Mouse (Mus musculus) CH12.LX (cell line): ENCODE data around the gene Efr3b. TPM values are rescaled to one million over a fixed set of nuclear protein-coding genes. Genes with fewer than 3 reads are reported as not detected.

Experiments used
- DNase-seq: peaks from one replicate; pipeline ENCODE4 v3.0.0-alpha.2; 2013; ENCODE audit errors: extremely low read depth
- H3K27ac ChIP-seq: 2 replicates; pipeline ENCODE4 v1.5.1; 2012; ENCODE audit warnings: low read depth, mild to moderate bottlenecking, control low read depth, moderate library complexity; ENCODE audit not compliant: insufficient read depth
- H3K27me3 ChIP-seq: replicated peaks from 2 replicates; pipeline ENCODE3; 2012; ENCODE audit warnings: inconsistent platforms
- H3K36me3 ChIP-seq, 2 experiments: replicated peaks in 1 of 2; 2 replicates each; pipeline versions ENCODE3 to v1.6.1; 2012; ENCODE audit warnings: inconsistent platforms in 1 of 2, low read length in 1 of 2, mild to moderate bottlenecking in 1 of 2, mixed read lengths in 1 of 2, moderate library complexity in 1 of 2; ENCODE audit not compliant: control insufficient read depth in 1 of 2, insufficient read depth in 1 of 2
- H3K4me1 ChIP-seq, 2 experiments: 2 replicates each; pipeline ENCODE4 v1.6.1; 2012; ENCODE audit warnings: inconsistent platforms in 1 of 2, moderate library complexity in 1 of 2; ENCODE audit not compliant: insufficient read depth in 2 of 2, control insufficient read depth in 1 of 2
- H3K4me2 ChIP-seq: 2 replicates; pipeline ENCODE4 v1.6.1; 2012; ENCODE audit warnings: low read depth, mild to moderate bottlenecking, control low read depth; ENCODE audit not compliant: poor library complexity, insufficient read depth, severe bottlenecking
- H3K4me3 ChIP-seq, 3 experiments: fragments of 150-350 bp in 1 of 3; sonication (generic) in 1 of 3; replicated peaks in 1 of 3; 2 replicates each; pipeline versions ENCODE3 to v1.5.1; 2011 to 2012; ENCODE audit warnings: low read depth in 2 of 3, low read length in 2 of 3, mild to moderate bottlenecking in 2 of 3, moderate library complexity in 2 of 3, control low read depth in 1 of 3, improper control_type of control experiment in 1 of 3, inconsistent platforms in 1 of 3, mixed read lengths in 1 of 3; ENCODE audit not compliant: poor library complexity in 1 of 3
- H3K79me2 ChIP-seq: replicated peaks from 2 replicates; pipeline ENCODE4 v1.6.1; 2012; ENCODE audit warnings: mild to moderate bottlenecking, moderate library complexity; ENCODE audit not compliant: control insufficient read depth, poor library complexity, insufficient read depth, severe bottlenecking; ENCODE audit errors: extremely low read depth
- H3K9ac ChIP-seq: 2 replicates; pipeline ENCODE4 v1.6.1; 2012; ENCODE audit warnings: low read depth, mild to moderate bottlenecking, control low read depth, moderate library complexity; ENCODE audit not compliant: insufficient read depth
- H3K9me3 ChIP-seq: replicated peaks from 2 replicates; pipeline ENCODE3; 2012; ENCODE audit warnings: low read length, inconsistent platforms, mixed read lengths
- BHLHE40 ChIP-seq: IDR thresholded peaks from 2 replicates; pipeline ENCODE4 v1.6.1; 2011; ENCODE audit warnings: mild to moderate bottlenecking, low read depth, low read length, improper control_type of control experiment
- CHD1 ChIP-seq: IDR thresholded peaks from 2 replicates; pipeline ENCODE4 v1.6.1; 2012; ENCODE audit warnings: low read depth, low read length, improper control_type of control experiment, inconsistent platforms
- CTCF ChIP-seq, 2 experiments: IDR thresholded peaks in 1 of 2; conservative IDR thresholded peaks in 1 of 2; 2 replicates each; pipeline ENCODE4 v1.5.1; 2011 to 2012; ENCODE audit warnings: low read depth in 2 of 2, low read length in 2 of 2, improper control_type of control experiment in 1 of 2, inconsistent platforms in 1 of 2, mild to moderate bottlenecking in 1 of 2, moderate library complexity in 1 of 2
- E2F4 ChIP-seq: IDR thresholded peaks from 2 replicates; pipeline ENCODE4 v1.6.1; 2011; ENCODE audit warnings: low read depth, low read length, improper control_type of control experiment; ENCODE audit not compliant: insufficient replicate concordance
- ELF1 ChIP-seq: IDR thresholded peaks from 2 replicates; pipeline ENCODE4 v1.6.1; 2014; ENCODE audit warnings: low read depth, mild to moderate bottlenecking, inconsistent platforms, low read length, improper control_type of control experiment
- EP300 ChIP-seq: IDR thresholded peaks from 2 replicates; pipeline ENCODE4 v1.6.1; 2011; ENCODE audit warnings: low read length, improper control_type of control experiment
- ETS1 ChIP-seq: conservative IDR thresholded peaks from 2 replicates; pipeline ENCODE4 v1.6.1; 2012; ENCODE audit warnings: low read depth, mild to moderate bottlenecking, inconsistent platforms, low read length, improper control_type of control experiment, moderate library complexity
- GABPA ChIP-seq: IDR thresholded peaks from 2 replicates; pipeline ENCODE4 v1.6.1; 2012; ENCODE audit warnings: low read depth, low read length, improper control_type of control experiment, inconsistent platforms; ENCODE audit not compliant: insufficient replicate concordance
- HCFC1 ChIP-seq: IDR thresholded peaks from 2 replicates; pipeline ENCODE4 v1.6.1; 2012; ENCODE audit warnings: low read depth, mild to moderate bottlenecking, inconsistent platforms, low read length, improper control_type of control experiment
- IRF4 ChIP-seq: IDR thresholded peaks from 2 replicates; pipeline ENCODE4 v1.6.1; 2014; ENCODE audit warnings: low read depth, mild to moderate bottlenecking, inconsistent platforms, low read length, improper control_type of control experiment
- JUN ChIP-seq: IDR thresholded peaks from 2 replicates; pipeline ENCODE4 v1.6.1; 2011; ENCODE audit warnings: low read depth, mild to moderate bottlenecking, low read length, improper control_type of control experiment, moderate library complexity; ENCODE audit not compliant: insufficient read depth
- JUND ChIP-seq: conservative IDR thresholded peaks from 2 replicates; pipeline ENCODE4 v1.6.1; 2011; ENCODE audit warnings: low read depth, low read length, improper control_type of control experiment
- KAT2A ChIP-seq: IDR thresholded peaks from 2 replicates; pipeline ENCODE4 v1.6.1; 2012; ENCODE audit warnings: low read length, improper control_type of control experiment, inconsistent platforms; ENCODE audit not compliant: insufficient replicate concordance
- MAFK ChIP-seq: IDR thresholded peaks from 2 replicates; pipeline ENCODE4 v1.6.1; 2011; ENCODE audit warnings: low read length, improper control_type of control experiment; ENCODE audit not compliant: insufficient replicate concordance
- MAX ChIP-seq: IDR thresholded peaks from 2 replicates; pipeline ENCODE4 v1.6.1; 2011; ENCODE audit warnings: low read length, improper control_type of control experiment
- MAZ ChIP-seq: IDR thresholded peaks from 2 replicates; pipeline ENCODE4 v1.6.1; 2012; ENCODE audit warnings: low read depth, mild to moderate bottlenecking, inconsistent platforms, low read length, improper control_type of control experiment, moderate library complexity
- MEF2A ChIP-seq: IDR thresholded peaks from 2 replicates; pipeline ENCODE4 v1.6.1; 2014; ENCODE audit warnings: low read depth, mild to moderate bottlenecking, inconsistent platforms, low read length, improper control_type of control experiment, borderline replicate concordance
- MXI1 ChIP-seq: IDR thresholded peaks from 2 replicates; pipeline ENCODE4 v1.6.1; 2011; ENCODE audit warnings: mild to moderate bottlenecking, low read depth, low read length, improper control_type of control experiment
- MYC ChIP-seq: IDR thresholded peaks from 2 replicates; pipeline ENCODE4 v1.6.1; 2011; ENCODE audit warnings: low read depth, mild to moderate bottlenecking, improper control_type of control experiment, low read length
- NELFE ChIP-seq: IDR thresholded peaks from 2 replicates; pipeline ENCODE4 v1.6.1; 2011; ENCODE audit warnings: low read depth, low read length, improper control_type of control experiment
- NRF1 ChIP-seq: IDR thresholded peaks from 2 replicates; pipeline ENCODE4 v1.6.1; 2014; ENCODE audit warnings: low read depth, mild to moderate bottlenecking, inconsistent platforms, low read length, improper control_type of control experiment, moderate library complexity
- PAX5 ChIP-seq: IDR thresholded peaks from 2 replicates; pipeline ENCODE4 v1.6.1; 2012; ENCODE audit warnings: low read length, inconsistent platforms, mixed read lengths
- POLR2A ChIP-seq: IDR thresholded peaks from 2 replicates; pipeline ENCODE4 v1.6.1; 2011; ENCODE audit warnings: low read depth, mild to moderate bottlenecking, improper control_type of control experiment, low read length
- POLR2AphosphoS2 ChIP-seq: IDR thresholded peaks from 2 replicates; pipeline ENCODE4 v1.6.1; 2011; ENCODE audit warnings: low read depth, low read length, improper control_type of control experiment
- RAD21 ChIP-seq: IDR thresholded peaks from 2 replicates; pipeline ENCODE4 v1.6.1; 2011; ENCODE audit warnings: low read depth, mild to moderate bottlenecking, low read length, improper control_type of control experiment, moderate library complexity
- RCOR1 ChIP-seq: conservative IDR thresholded peaks from 2 replicates; pipeline ENCODE4 v1.6.1; 2012; ENCODE audit warnings: low read depth, mild to moderate bottlenecking, inconsistent platforms, low read length, improper control_type of control experiment
- SIN3A ChIP-seq: IDR thresholded peaks from 2 replicates; pipeline ENCODE4 v1.6.1; 2012; ENCODE audit warnings: low read length, improper control_type of control experiment, inconsistent platforms
- SMC3 ChIP-seq: IDR thresholded peaks from 2 replicates; pipeline ENCODE4 v1.6.1; 2011; ENCODE audit warnings: low read depth, low read length, improper control_type of control experiment
- TBP ChIP-seq: conservative IDR thresholded peaks from 2 replicates; pipeline ENCODE4 v1.6.1; 2011; ENCODE audit warnings: low read depth, low read length, improper control_type of control experiment
- TCF12 ChIP-seq: IDR thresholded peaks from 2 replicates; pipeline ENCODE4 v1.6.1; 2014; ENCODE audit warnings: low read depth, mild to moderate bottlenecking, inconsistent platforms, low read length, improper control_type of control experiment
- UBTF ChIP-seq: IDR thresholded peaks from 2 replicates; pipeline ENCODE4 v1.6.1; 2012; ENCODE audit warnings: low read depth, mild to moderate bottlenecking, inconsistent platforms, low read length, improper control_type of control experiment, moderate library complexity
- USF1 ChIP-seq: IDR thresholded peaks from 2 replicates; pipeline ENCODE4 v1.6.1; 2014; ENCODE audit warnings: low read depth, mild to moderate bottlenecking, inconsistent platforms, low read length, improper control_type of control experiment
- USF2 ChIP-seq: conservative IDR thresholded peaks from 2 replicates; pipeline ENCODE4 v1.6.1; 2011; ENCODE audit warnings: low read depth, low read length, improper control_type of control experiment
- ZC3H11A ChIP-seq: IDR thresholded peaks from 2 replicates; pipeline ENCODE4 v1.6.1; 2012; ENCODE audit warnings: low read depth, mild to moderate bottlenecking, inconsistent platforms, low read length, improper control_type of control experiment
- ZKSCAN1 ChIP-seq: IDR thresholded peaks from 2 replicates; pipeline ENCODE4 v1.6.1; 2012; ENCODE audit warnings: low read depth, inconsistent platforms, low read length, improper control_type of control experiment, borderline replicate concordance
- ZMIZ1 ChIP-seq: IDR thresholded peaks from 2 replicates; pipeline ENCODE4 v1.6.1; 2012; ENCODE audit warnings: low read depth, mild to moderate bottlenecking, inconsistent platforms, low read length, improper control_type of control experiment
- ZNF384 ChIP-seq: IDR thresholded peaks from 2 replicates; pipeline ENCODE4 v1.6.1; 2012; ENCODE audit warnings: low read depth, low read length, improper control_type of control experiment, inconsistent platforms
- dilution Hi-C: fragments of 300-500 bp; cut with MboI; formaldehyde crosslinking; loops from 2 replicates; pipeline ENCODE4 v1.14.3; 2020; ENCODE audit warnings: low sequenced_read_pairs; ENCODE audit not compliant: extremely low pct_unique_long_range_greater_than_20kb, extremely low pct_ligation_motif_present
- in situ Hi-C: fragments of 300-500 bp; cut with MboI; formaldehyde crosslinking; loops from 3 replicates; pipeline ENCODE4 v1.14.3; 2019; ENCODE audit warnings: low sequenced_read_pairs, low pct_ligation_motif_present, low pct_unique_long_range_greater_than_20kb, mixed read lengths
- polyA plus RNA-seq: library from polyadenylated mRNA; unstranded; fragments of >175 nt; gene quantifications from 2 replicates; pipeline ENCODE4 v1.2.1, GENCODE M21; 2012; ENCODE audit warnings: low read depth; ENCODE audit not compliant: insufficient read length
- total RNA-seq, 2 experiments: library from RNA; depleted of rRNA; stranded (reverse); fragments of 300-350 nt in 1 of 2; fragments of >200 nt in 1 of 2; gene quantifications; 2 replicates each; pipeline ENCODE4 v1.2.3; 2012 to 2014

The Efr3b gene
- total and polyA plus RNA-seq, 3 experiments: 0.68 to 2.1 (median 0.82) TPM

DNA sequence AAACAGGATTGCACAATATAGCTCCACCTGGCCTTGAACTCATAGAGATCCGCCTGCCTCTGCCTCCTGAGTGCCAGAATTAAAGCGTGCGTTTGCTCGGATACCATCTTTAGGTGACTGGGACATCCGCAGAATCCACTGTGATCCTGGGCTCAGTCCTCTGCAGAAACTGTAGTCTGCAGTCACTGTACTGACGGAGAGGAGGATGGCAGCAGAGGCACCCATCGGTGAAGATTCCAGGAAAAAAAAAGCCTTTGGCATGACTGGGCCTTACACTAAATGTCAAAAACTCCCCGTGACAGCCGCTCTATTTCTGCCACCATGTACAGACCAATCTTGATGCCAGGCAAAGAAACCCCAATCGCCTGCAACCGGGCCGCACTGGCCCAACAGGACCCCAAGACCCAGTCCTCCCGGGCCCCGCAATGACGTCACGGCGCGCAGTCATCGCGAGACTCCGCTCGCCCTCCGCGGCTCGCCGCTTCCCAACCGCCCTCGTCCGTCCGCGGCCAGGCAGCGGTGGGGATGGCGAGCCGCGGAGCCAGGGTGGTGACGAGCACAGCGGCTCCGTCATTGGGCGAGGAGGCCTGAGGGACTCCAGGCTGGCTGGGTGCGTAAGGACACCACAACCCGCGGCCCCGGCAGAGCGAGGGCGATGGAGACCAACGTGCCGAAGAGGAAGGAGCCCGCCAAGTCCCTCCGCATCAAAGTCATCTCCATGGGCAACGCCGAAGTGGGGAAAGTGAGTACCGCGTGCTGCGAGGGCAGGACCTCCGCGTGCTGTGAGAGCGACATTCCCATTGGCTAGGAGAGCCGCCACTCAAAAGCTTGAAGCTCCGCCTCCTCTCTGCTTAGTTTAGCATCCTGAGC, 43.7 kb upstream of the Efr3b start, which contains the start of gene Dnajc27:
Gene Dnajc27 (plus strand): TSS at position 452 of the 870 bp plus-strand sequence.
- Histone ChIP-seq H3K27me3 (no peaks in the 10 kb centered on the region), H3K27ac (peak within 1 kb of the TSS; percentile 95), H3K36me3 (peaks cover 13 to 25% of the 10 kb centered on the region in 2 experiments), H3K4me2 (peak within 1 kb of the TSS; percentile 88), H3K4me1 (peaks cover 3 to 18% of the 10 kb centered on the region in 2 experiments; a peak in 2 of 4 replicates), H3K9me3 (no peaks in the 10 kb centered on the region), H3K9ac (peak within 1 kb of the TSS; percentile 54), H3K79me2 (peaks cover 12% of the 10 kb centered on the region), H3K4me3 (peak within 1 kb of the TSS; percentile 55 to 84 (median 64))
- in situ Hi-C loops: loop anchor here (5.0 to 10.0 kb wide), 2 partner anchors 415 to 462 kb away; no protein-coding TSS in a partner anchor
- dilution Hi-C loops: no loop called here
- DNase-seq: peak; percentile 98
- TF ChIP-seq TCF12 (peak; percentile 76), TBP (0 out of 2 replicates have a peak, but pooled peaks have one; percentile 18), CHD1 (no peak), MAZ (0 out of 2 replicates have a peak, but pooled peaks have one; percentile 59), RCOR1 (no peak), HCFC1 (peak; percentile 64), MAX (peak; percentile 98), POLR2AphosphoS2 (peak; percentile 68; the same call in 1 of the 2 replicates), MYC (peak; percentile 97), CTCF (conservative IDR thresholded peaks at IDR 0.05 in 1 of 2, IDR thresholded peaks at IDR 0.05 in 1 of 2; ENCODE audit: low read depth in 2 of 2, low read length in 2 of 2) (no peak), E2F4 (no peak), JUN (peak; percentile 7; the same call in 1 of the 2 replicates), ZC3H11A (no peak), IRF4 (peak; percentile 24; the same call in 1 of the 2 replicates), RAD21 (no peak), KAT2A (peak; percentile 67; the same call in 1 of the 2 replicates), EP300 (no peak), UBTF (peak; percentile 75), MEF2A (peak; percentile 76; the same call in 1 of the 2 replicates), USF2 (0 out of 2 replicates have a peak, but pooled peaks have one; percentile 7), ZMIZ1 (peak; percentile 92), BHLHE40 (peak; percentile 87), POLR2A (peak; percentile 93), NELFE (peak; percentile 93), ETS1 (peak; percentile 30; the same call in 1 of the 2 replicates), GABPA (no peak), ELF1 (peak; percentile 59; the same call in 1 of the 2 replicates), NRF1 (0 out of 2 replicates have a peak, but pooled peaks have one; percentile 5), MAFK (no peak), SIN3A (peak; percentile 92), ZKSCAN1 (no peak), ZNF384 (no peak), PAX5 (no peak), JUND (no peak), SMC3 (no peak), MXI1 (peak; percentile 94), USF1 (peak; percentile 65)
